Mouse (Mus musculus) fat pad, adult 2 months (tissue): ENCODE data around the gene Hoxa3.

ENCODE experiments used
- DNase-seq: peaks from one replicate; pipeline ENCODE4 v3.0.0-alpha.2; 2011; ENCODE audit warnings: low read depth, low spot score; ENCODE audit errors: extremely low read depth

Gene Hoxa3

DNA sequence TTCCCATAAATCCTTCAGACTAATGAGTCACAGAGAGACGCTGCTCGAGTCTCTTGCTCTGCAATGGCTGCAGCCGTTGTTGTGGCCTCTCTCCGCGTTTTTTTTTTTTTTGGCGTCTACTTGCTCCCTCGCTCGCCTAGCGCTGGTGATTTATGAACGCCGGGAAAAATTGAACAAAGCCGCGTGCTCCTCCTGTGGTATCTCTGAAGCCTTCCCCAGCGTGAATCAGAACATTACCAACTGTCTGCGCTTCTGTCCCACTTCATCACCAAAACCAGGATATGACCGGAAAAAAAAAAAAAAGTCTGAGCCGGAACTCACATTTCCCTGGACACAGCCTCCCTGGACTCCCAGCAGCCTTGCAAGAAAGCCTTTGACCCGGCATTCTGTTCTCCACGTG lies 27.9 kb downstream of the Hoxa3 start:
- DNase-seq = no peak

DNA sequence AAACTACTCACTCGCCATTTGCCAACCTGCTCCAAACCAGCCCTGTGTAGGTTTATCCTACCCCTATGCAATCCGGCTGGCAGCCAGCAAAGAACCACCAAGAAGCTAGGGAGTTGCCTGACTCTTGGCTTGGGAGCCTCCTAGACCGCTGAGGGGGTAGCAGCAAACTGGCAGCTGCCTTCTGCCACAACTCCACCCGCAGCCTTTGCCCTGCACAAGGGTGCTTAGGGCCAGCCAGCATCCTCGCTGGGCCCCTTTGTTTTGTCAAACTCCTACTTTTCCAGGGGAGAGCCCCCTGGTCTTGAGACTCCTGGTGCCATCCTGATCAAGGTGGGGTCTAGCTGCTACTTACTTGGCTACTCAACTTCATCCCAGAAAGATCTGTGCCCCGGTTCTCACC lies 28.5 kb downstream of the Hoxa3 start:
- no peak for DNase-seq

DNA sequence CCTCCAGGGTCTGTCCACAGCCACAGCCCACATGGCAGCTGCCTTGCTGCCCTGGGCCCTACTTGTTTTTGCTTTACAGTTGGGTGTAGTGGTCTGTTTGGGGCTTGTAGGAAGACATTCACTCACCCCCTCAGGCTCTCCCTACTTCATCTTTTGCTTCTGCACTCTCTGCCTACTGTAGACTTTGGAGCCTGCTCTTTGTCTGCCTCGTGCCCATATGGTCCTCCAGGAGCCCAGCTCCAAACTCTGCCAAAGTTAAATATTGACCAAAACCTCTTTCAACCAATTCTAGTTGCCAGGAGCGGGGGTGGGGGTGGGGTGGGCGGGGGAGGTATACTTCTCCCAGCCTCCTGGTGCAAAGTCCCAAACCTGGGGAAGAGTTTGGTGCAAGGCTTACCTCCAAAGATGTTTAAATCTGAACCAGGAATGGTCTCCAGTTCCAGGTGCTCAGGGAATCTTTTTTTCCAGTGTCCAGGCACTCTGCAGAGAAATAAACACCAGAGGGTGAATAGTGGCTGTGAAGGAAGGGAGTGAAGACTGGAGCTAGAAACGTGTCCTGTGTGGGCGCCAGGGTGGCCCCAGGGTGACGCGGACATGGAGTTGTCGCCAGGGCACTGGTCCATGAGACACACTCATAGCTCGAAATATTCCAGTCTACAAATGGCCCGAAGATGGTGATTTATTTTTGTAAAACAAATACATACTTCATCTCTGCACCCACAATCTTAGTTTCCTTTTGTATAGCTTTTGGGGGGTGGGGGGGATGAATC lies 29.6 kb downstream of the Hoxa3 start:
- DNase-seq = no peak

DNA sequence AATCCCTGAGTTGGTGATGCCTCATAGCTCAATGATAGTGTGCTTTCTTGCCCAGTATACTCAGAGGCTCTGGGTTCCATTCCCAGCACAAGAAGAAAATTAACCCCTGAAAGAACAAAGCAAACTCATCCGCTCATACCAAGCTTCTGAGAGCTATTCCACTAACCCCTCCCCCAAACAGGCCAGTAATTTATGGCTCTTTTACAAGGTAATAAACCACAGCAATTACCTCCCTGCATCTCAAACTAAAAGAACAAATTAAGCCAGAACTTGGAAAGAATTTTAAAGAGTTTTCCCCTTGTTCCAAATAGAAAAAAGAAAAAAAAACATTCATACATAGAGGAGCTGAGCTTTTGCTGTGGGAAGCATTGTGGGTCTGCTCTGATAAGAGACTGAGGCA lies 30.3 kb downstream of the Hoxa3 start:
- no peak for DNase-seq

DNA sequence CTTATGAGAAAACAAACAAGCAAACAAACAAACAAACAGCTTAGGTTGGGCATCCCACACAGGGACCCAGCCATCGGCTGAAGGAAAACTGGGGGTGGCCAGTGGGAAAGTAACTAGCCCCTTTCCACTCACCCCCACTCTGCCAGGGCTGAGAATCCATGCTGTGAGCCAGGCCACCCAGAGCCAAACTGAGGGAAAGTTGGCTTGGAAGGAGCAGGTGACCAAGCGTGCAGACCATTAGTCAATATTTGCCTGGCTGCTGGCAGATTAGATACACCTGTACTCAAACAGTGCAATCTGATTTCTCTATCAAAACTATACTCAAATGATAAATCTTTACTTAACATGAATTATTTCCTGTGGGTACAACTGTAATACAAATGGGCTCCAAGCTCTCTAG lies 31.1 kb downstream of the Hoxa3 start:
- DNase-seq = no peak

DNA sequence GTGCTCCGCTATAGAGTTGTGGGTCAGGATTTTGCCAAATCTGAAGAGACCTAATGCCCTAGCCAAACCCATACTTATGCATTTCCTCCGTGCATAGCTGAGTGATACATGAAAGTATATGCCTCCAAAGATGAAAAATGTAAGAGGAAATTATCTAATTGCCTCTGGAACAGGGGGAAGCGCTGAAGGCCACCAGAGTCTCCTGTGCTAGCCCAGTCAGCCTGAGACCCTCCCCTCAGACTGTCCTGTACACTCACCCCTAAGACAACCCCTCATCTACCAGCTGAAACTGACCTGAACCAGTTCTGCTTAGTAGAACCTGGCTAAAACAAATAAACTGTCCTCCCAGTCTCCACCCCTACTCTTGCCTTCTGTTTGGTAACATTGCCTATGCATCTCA lies 32.4 kb downstream of the Hoxa3 start:
- DNase-seq = no peak

DNA sequence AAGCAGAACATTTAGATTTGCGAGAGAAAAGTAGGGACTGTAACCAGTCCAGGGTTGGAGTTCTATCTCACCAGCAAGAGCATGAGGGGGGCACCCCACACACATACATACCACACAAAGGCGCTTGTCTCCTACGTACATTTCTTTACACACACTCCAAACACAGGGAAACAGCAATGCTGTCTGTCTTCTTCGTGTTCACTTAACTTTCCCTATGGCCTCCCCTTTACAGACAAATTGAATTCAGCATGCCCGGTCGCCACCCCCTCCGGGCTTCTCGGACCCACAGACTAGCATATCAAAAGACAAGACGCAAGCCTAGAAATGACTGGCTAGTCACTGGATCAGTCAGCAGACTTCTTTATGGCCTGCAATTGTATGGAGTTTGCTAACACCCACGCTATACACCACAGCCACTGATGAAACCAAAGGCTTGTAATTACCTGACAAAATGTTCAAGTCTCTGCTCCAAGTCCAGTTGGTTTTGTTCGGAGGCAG lies 32.9 kb downstream of the Hoxa3 start:
- no peak for DNase-seq

DNA sequence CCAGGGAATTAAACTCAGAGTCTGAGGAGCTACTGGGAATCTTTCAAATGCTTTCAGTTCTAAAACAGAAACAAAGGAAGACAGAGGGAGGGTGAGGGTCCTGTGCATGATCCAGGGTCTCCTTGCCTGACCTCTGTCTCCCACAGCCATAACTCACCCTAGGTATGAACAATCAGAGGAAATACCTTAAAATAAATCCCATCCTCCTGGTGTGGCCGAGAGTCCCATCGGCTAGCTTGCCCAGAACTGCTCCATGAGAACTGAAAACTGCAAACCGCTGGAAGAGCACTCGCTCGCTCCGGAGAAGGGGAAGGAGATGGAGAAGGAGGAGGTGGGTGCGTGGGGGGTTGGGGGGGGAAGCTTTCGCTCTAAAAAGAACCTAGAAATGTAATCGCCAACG lies 33.4 kb downstream of the Hoxa3 start:
- no peak for DNase-seq

DNA sequence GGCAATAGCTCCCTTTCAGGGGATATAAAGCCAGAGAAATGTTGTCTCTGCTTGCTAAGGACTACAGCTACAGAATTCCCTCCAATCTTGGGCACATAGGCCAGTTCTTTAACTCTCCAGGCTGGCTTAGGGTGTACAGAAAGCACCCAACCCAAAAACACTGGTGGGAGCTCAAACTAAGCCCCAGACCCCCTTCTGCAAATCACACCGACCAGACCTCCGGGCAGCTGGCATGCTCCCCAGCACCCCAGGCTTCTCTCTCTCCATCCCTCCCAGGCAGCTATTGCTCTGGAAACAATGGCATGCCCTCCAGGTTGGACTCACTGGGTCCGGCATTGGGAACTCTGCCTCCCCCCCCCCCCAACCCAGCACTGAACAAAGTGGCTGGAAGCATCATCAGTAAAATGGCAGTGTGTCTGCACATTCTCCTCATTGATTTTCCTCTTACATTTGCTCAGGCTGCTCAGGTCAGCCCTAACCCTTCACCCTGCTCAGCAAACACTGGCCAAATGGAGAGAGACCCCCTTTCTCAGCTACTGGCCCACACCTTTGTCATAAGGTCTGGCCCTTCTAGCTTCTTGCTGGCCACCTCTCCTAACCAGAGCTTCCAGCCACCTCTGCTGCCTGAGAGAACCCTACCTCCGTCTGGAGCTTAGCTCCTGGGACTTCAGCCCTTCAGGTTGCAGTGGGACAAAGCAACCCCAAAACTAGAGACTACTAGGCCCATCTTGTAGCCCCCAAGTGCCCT lies 34.0 kb downstream of the Hoxa3 start:
- DNase-seq = no peak

DNA sequence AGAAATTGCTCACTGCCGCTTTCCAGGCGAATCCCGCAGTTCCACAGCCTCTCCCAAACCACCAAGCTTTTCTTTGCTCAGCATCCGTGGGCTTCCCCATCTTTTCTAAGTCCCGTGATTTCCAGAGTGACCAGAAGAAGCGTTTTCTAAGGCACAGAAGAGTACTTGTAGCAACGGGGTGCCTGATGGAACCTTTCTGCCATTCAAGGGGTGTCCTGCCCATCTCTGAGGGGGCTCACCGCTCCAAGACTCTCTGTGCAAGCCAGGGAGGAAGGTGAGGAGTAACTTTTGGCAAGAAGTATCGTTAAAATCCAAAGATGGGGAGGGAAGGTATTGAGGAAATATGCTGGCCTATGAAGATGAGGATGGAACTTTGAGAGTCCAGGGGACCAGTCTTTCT lies 35.3 kb downstream of the Hoxa3 start:
- no peak for DNase-seq

DNA sequence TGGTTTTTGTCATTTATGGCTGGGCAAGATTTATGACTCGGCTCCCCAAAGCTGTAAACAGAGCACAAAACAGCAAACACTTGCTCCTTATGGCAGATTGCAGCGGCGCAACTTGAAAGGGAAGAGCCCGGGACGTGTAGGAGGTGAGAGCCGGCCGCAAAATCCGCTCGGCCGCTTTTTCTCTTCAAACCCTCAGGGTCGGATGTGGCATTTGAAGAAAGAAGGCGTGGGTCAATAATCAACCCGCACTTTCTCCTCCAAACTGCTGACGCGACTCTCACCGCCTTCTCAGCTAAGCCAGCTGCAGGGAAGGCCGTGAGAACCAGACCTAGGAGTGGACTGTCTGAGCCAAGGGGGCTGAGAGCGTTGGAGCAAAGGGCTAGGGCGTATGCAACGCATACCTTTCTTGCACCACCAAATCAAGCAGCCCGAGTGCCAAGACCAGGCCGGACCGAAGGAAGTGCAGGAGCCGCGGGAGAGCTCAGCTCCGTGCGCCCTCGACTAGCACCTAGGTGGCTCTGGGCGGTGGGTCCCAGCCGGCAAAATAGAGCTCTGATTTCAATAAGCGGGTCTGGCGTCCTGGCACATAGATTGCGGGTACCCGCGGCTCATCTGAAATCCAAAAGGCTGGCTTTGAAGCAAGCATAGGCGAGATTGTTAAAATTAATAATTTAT lies 35.9 kb downstream of the Hoxa3 start, which contains the start of gene 5730596B20Rik:
TSS of gene 5730596B20Rik (plus strand) at position 438 of the 675 bp plus-strand sequence.
- no peak for DNase-seq

DNA sequence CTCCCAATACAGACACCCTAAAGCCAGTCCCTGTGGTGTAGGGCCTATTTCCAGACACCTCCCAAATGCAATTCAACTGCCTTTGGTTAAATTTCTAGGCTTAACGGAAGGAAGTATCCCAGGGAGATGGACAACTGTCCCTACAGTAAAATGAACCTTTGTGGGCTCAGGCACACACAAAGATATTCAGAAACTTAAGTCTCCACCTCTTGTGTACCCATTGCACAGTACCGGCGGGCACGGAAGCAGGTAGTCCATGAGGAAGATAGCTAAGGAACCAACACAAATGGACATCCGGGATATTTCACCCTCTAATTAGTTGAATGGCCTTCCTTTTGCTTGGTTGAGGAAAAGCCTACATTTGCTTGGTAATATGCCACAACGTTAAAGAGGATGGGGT lies 36.7 kb downstream of the Hoxa3 start:
- DNase-seq = no peak

DNA sequence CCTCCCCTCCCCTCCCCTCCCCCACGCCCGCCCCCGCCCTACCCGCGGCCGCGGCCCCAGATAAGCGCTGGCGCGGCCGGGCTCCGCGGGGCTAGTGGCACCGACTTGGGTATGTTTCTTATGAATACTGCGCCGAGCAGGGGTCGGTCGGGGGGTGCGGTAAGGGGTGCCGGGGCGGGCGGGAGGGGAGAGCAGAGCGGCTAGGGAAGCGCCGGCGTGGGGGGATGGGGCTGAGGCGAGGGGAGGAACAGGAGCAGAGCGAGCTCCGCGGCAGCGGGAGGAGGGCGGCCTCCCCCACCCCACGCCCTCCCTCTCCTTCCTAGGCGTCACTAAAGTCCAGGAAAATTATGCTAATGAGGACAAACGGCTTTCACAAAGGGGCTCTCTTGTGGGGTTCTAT lies 37.3 kb downstream of the Hoxa3 start:
- no peak for DNase-seq

DNA sequence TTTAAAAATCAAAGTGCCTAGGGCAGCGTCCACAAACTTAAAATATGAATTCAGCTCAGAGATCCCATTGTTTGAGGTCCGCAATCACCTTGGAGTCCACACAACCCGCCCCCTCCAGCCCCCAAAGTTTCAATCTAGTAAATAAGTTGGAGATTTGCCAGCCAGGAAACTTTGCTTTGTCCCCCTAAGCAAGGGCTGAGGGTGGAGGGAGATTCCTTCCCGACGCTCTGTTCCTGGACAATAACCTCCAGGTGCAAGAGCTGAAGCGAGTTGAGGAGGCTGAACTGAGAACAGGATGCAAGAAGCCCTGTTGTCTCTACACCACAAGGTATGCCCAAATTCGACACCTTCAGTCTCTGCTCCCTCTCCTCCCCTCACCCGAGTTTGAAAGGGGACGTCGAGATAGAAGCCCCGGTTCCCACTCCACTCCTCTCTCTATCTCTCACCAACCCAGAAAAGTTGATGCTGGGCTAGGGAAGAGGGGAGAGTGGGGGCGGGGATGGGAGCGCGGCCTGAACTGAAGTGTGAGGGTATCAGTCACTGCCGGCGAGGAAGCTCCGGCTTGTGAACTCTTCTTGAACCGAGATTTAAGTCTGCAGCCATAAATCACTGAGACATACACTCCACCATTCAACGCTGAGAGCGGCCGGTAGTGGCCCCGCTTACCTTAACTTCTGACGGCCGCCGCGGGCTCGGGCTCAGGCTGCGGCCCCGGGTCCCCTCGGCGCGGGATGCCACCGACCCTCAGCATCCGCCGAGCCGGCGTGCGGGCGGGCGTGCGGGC lies 38.0 kb downstream of the Hoxa3 start:
- no peak for DNase-seq

DNA sequence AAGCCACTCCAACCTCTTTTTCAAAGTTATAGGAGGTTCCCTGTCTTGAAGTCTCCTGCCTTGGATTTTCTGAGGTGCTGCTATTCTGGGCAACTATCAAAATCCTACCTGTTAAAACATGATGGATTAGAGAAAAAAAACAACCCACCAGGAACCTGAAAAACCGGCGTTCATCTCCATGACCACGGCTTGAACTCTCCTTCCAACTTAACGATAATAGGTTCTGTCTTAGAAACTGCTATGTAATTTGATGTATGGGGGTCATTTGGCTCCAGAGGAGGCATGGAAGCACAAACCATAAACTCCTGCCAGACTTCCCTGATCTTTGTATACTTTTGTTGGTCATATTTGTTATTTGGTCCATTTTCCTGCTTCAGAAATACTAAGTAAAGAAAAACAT lies 39.5 kb downstream of the Hoxa3 start:
- DNase-seq = no peak

DNA sequence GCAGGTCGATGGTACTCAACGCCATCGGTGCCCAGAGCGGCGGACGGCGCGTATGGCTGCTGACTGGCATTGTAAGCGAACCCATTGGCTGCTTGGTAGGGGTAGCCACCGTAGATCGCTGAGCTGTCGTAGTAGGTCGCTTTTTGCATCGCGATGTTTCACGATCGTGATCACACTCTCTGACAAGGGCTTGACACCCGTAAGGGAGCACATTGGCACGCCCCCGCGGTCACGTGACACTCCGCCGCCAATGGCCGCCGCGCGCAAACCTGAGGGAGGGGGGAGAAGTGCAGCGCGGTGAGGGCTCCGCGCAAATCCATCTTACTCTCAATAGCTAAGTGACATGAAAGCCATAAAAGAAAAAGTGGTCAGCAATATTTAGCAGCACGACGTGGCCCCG lies 40.6 kb downstream of the Hoxa3 start:
- DNase-seq = no peak

DNA sequence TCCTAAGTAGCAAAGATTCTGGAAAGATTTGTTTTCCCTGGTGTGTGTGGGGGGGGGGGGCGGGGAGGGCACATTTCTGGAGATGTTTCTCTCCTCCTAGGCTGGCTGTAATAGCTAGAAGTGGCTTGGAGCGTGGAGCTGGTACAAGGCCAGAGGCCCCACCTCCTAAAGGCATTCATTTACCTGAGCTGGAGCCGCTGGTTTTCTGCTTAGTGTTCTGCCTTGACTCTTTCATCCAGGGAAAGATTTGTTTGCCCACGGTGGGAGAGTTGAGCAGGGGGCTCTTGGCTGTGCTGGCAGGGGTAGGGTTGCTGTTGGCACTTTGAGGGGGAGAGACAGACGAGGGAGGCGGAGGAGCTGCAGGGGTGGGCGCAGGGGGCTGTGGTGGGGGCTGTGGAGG lies 41.2 kb downstream of the Hoxa3 start:
- DNase-seq = no peak

DNA sequence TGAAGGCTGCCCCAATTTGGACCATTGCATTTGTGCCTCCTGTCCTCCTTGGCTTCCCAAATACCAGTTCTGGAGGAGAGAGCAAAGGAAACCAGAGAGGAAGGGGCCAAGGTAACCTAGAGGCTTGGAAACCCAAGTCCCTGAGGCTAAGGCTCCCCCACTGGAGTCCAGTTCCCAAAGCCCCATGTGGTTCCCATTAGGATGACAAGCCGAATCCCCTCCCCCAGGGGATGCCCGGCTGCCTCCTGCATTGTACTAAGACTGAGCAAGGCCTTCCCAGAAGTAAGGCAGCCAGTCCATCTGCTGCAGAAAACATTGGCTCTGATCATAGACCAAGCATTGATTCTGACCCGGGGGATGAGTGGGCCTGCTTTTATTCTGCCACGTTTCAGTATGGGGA lies 41.8 kb downstream of the Hoxa3 start:
- DNase-seq = no peak

DNA sequence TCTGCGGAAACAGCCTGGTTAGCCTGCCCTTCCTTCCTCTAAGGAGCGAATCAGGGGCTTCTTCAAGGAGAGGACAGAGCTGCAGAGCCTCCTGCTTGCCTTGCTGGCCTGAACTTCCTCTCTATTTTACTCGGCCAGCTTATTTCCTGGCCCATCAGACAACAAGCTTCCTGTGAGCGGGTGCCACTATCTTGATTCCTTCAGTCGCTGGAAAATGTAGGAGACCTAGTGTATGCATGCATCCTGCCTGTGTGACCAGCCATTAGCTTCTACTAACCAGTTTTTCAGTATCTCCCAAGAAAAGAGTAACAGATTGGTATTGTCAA lies 42.3 kb downstream of the Hoxa3 start:
- no peak for DNase-seq

DNA sequence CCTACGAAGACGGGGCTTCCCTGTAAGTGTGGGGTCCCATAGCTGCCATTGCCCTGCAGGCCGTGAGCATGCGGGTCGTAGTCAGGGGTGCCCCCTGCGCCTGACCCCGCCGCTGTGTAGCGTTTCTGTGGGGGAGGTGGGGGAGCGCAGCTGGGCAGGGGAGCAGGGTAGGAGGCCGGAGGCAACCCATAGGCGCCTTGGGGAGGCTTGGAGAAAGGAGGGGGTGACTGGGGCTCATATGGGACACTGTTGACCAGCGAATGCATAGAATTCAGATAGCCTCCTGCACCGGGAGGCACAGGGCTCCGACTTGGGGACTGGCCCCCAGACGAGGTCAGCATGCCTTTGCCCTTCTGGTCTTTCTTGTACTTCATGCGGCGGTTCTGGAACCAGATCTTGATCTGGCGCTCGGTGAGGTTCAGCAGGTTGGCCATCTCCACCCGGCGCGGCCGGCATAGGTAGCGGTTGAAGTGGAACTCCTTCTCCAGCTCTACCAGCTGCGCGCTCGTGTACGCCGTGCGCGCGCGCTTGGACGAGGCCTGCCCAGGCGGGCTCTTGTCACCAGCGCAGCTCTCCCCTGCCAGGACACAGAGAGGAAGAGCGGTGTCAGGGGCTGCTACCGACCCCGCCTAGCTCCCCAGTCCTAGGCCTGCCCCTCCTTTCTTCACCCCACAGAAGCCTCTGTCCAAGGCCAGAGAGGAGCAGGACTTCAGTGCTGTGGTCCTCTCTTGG lies 42.8 kb downstream of the Hoxa3 start:
- no peak for DNase-seq
